Mouse (Mus musculus) myocyte (in vitro differentiated cells): ENCODE data around the gene Pon3.

Source experiments
- CEBPB ChIP-seq: IDR thresholded peaks from 2 replicates; pipeline ENCODE4 v1.6.1; 2011; ENCODE audit warnings: mild to moderate bottlenecking, moderate library complexity; ENCODE audit not compliant: poor library complexity, insufficient read depth, severe bottlenecking
- E2F4 ChIP-seq: IDR thresholded peaks from one replicate; pipeline ENCODE4 v1.6.1; 2011; ENCODE audit warnings: mild to moderate bottlenecking, control low read depth, moderate library complexity; ENCODE audit not compliant: insufficient read depth
- MAX ChIP-seq: IDR thresholded peaks from one replicate; pipeline ENCODE4 v1.6.1; 2011; ENCODE audit warnings: low read depth, mild to moderate bottlenecking, control low read depth
- MYOD1 ChIP-seq, 3 experiments: IDR thresholded peaks; one replicate each; pipeline ENCODE4 v1.6.1; 2011; ENCODE audit warnings: control low read depth in 2 of 3, low read depth in 2 of 3, mild to moderate bottlenecking in 2 of 3, moderate library complexity in 1 of 3; ENCODE audit not compliant: insufficient read length in 2 of 3, control insufficient read depth in 1 of 3
- MYOG ChIP-seq, 3 experiments: IDR thresholded peaks; one replicate each; pipeline ENCODE4 v1.6.1; 2011; ENCODE audit warnings: control low read depth in 2 of 3, low read depth in 2 of 3, mild to moderate bottlenecking in 2 of 3; ENCODE audit not compliant: insufficient read length in 2 of 3, control insufficient read depth in 1 of 3, insufficient read depth in 1 of 3
- POLR2A ChIP-seq: IDR thresholded peaks from one replicate; pipeline ENCODE4 v1.6.1; 2011; ENCODE audit warnings: low read depth, mild to moderate bottlenecking, control low read depth, moderate library complexity; ENCODE audit not compliant: insufficient read length
- POLR2AphosphoS2 ChIP-seq: IDR thresholded peaks from one replicate; pipeline ENCODE4 v1.6.1; 2011; ENCODE audit warnings: low read depth, control low read depth; ENCODE audit not compliant: insufficient read length
- REST ChIP-seq: IDR thresholded peaks from one replicate; pipeline ENCODE4 v1.6.1; 2011; ENCODE audit warnings: mild to moderate bottlenecking, control low read depth, moderate library complexity; ENCODE audit not compliant: insufficient read depth, insufficient read length
- SRF ChIP-seq: IDR thresholded peaks from one replicate; pipeline ENCODE4 v1.6.1; 2011; ENCODE audit warnings: low read depth; ENCODE audit not compliant: control insufficient read depth, insufficient read length
- TCF12 ChIP-seq: IDR thresholded peaks from one replicate; pipeline ENCODE4 v1.6.1; 2011; ENCODE audit warnings: mild to moderate bottlenecking, control low read depth; ENCODE audit not compliant: poor library complexity, insufficient read depth, severe bottlenecking
- TCF3 ChIP-seq: IDR thresholded peaks from one replicate; pipeline ENCODE4 v1.6.1; 2011; ENCODE audit warnings: low read depth, control low read depth; ENCODE audit not compliant: insufficient read length
- USF1 ChIP-seq: IDR thresholded peaks from one replicate; pipeline ENCODE4 v1.6.1; 2011; ENCODE audit warnings: low read depth, mild to moderate bottlenecking, control low read depth, moderate library complexity

- TF ChIP-seq TCF12 (no peak), USF1 (no peak), POLR2A (no peak), MAX (no peak), MYOG (IDR thresholded peaks at IDR 0.05; ENCODE audit: control insufficient read depth in 1 of 3, insufficient read depth in 1 of 3, insufficient read length in 2 of 3, low read depth in 2 of 3) (no peak), MYOD1 (IDR thresholded peaks at IDR 0.05; ENCODE audit: control insufficient read depth in 1 of 3, insufficient read length in 2 of 3, low read depth in 2 of 3) (no peak), POLR2AphosphoS2 (no peak), E2F4 (no peak), CEBPB (no peak), SRF (no peak), TCF3 (no peak), REST (no peak)
These were observed 48.3 kb downstream of the Pon3 start for GRCm38 (mm10) chr6:5207817-5208216.
